In genomic region chr15:101228866-101229590, GRCm38 (mm10) we compare ENCODE assay signal across 10 mouse cellular contexts. TPM values are rescaled to one million over a fixed set of nuclear protein-coding genes. Genes with fewer than 3 reads are reported as not detected.
A peak's percentile ranks its signal among the peaks of the same experiment; 100 is the strongest.
DNase-seq lines count a peak whose midpoint lies in the region; ATAC-seq and TF ChIP-seq lines count a peak whose summit lies in the region.
"Had no signal": no experiment of that assay in that cellular context is flagged by ENCODE, and none has a peak within 500 bp of the region (broad histone marks: within the 10 kb centered on the region; RNA-seq: fewer than 3 reads in every experiment).

No protein-coding gene starts in this region.

- H3K27me3 ChIP-seq in stomach, embryonic 15.5 days (replicated peaks), result no peaks in the 10 kb centered on the region

- H3K4me2 ChIP-seq in stomach, embryonic 15.5 days, result no peak overlapping the region

- TF ChIP-seq POLR2A in lung, adult 2 months (IDR thresholded peaks at IDR 0.05; ENCODE audit: borderline replicate concordance, extremely low read depth, low read depth, low read length), result no peak

- DNase-seq in adrenal gland, adult 2 months, result peak; percentile 86
- no peak for DNase-seq in adrenal gland, adult 18-20 months (ENCODE audit: low spot score in 2 of 2)
- peak; percentile 20 for DNase-seq in lung, adult 2 months
- no peak for DNase-seq in lung, postnatal 25 days (ENCODE audit: low spot score)
- DNase-seq in heart, postnatal 14 days, result peak; percentile 67 to 72
- DNase-seq in cerebellum, postnatal 10 days, result no peak
- DNase-seq: cerebellum, adult 9-10 months; midbrain, embryonic 14.5 days had no signal

- TF ChIP-seq CTCF in lung, adult 2 months (IDR thresholded peaks at IDR 0.05; ENCODE audit: insufficient read depth, low read length), result no peak

- H3K9ac ChIP-seq in stomach, embryonic 15.5 days, result no peak overlapping the region

- peak overlapping the region; percentile 92 for H3K27ac ChIP-seq in stomach, embryonic 15.5 days

- ATAC-seq in stomach, embryonic 15.5 days (ENCODE audit: insufficient read depth, low FRiP score, low read depth), result no peak
- no peak for ATAC-seq in erythroid progenitor cell, adult 5-6 weeks (replicated peaks; ENCODE audit: low FRiP score, poor library complexity, severe bottlenecking)

- H3K4me3 ChIP-seq in lung, adult 2 months (replicated peaks; ENCODE audit: extremely low read depth, low read depth, low read length), result no peak overlapping the region
- H3K4me3 ChIP-seq in stomach, embryonic 15.5 days (replicated peaks), result no peak overlapping the region

- 60% methylated on average over 21 of the region's 21 CpGs for WGBS in lung, adult 2 months
- 68% methylated on average over 21 of the region's 21 CpGs for WGBS in stomach, embryonic 15.5 days

- H3K36me3 ChIP-seq in stomach, embryonic 15.5 days, result peaks cover 22% of the 10 kb centered on the region

- intact Hi-C loops in heart, postnatal 14 days (cut with DNase I), result no loop called here

- no peaks in the 10 kb centered on the region for H3K9me3 ChIP-seq in stomach, embryonic 15.5 days

- peaks cover 27% of the 10 kb centered on the region for H3K4me1 ChIP-seq in lung, adult 2 months (ENCODE audit: control insufficient read depth, insufficient read depth, low read length)
- H3K4me1 ChIP-seq in stomach, embryonic 15.5 days, result peaks cover 51% of the 10 kb centered on the region

RNA-seq across cellular contexts. Expression of gene Grasp, which starts 5.0 kb away (rescaled TPM):
- total RNA-seq in adrenal gland, adult 2 months (2021), result 10 to 100 TPM; 16.4 to 21.0 TPM
- polyA plus RNA-seq in adrenal gland, adult 2 months (2012; rRNA removed), result 53.0 and 60.3 TPM in 2 replicates
- 10 to 100 TPM; 16.3 to 19.8 TPM for total RNA-seq in adrenal gland, adult 18-20 months (2021)
- 36.6 and 58.8 TPM in 2 replicates for polyA plus RNA-seq in lung, adult 2 months (2012; rRNA removed)
- total RNA-seq in heart, postnatal 14 days (2021), result 10 to 100 TPM; 12.9 to 14.0 TPM
- 6.0 and 7.3 TPM in 2 replicates for polyA plus RNA-seq in stomach, embryonic 15.5 days (2015; fragmentation: Nextera tagmentation; extraction: Ambion mirVana)
- total RNA-seq in erythroid progenitor cell, adult 5-6 weeks (2015; ENCODE audit: low replicate concordance), result not detected in 2 replicates
- not detected in 2 replicates for total RNA-seq in erythroid progenitor cell, adult 5-6 weeks (2017; ENCODE audit: low replicate concordance)

RNA-seq across cellular contexts. Expression of gene Nr4a1, which starts 25.0 kb away (rescaled TPM):
- total RNA-seq in adrenal gland, adult 2 months (2021), result 100 to 1,000 TPM; 560 to 565 TPM
- 162 and 415 TPM in 2 replicates for polyA plus RNA-seq in adrenal gland, adult 2 months (2012; rRNA removed)
- 100 to 1,000 TPM; 275 to 349 TPM for total RNA-seq in adrenal gland, adult 18-20 months (2021)
- 40.0 and 43.4 TPM in 2 replicates for polyA plus RNA-seq in lung, adult 2 months (2012; rRNA removed)
- 10 to 100 TPM; 14.0 to 63.1 TPM for total RNA-seq in heart, postnatal 14 days (2021)
- polyA plus RNA-seq in stomach, embryonic 15.5 days (2015; fragmentation: Nextera tagmentation; extraction: Ambion mirVana), result 10.6 and 11.2 TPM in 2 replicates
- 2.9 and 5.0 TPM in 2 replicates for total RNA-seq in erythroid progenitor cell, adult 5-6 weeks (2015; ENCODE audit: low replicate concordance)
- total RNA-seq in erythroid progenitor cell, adult 5-6 weeks (2017; ENCODE audit: low replicate concordance), result 1.0 and 9.4 TPM in 2 replicates

RNA-seq across cellular contexts. Expression of gene Atg101, which starts 55.0 kb away (rescaled TPM):
- 10 to 100 TPM; 38.6 to 58.8 TPM for total RNA-seq in adrenal gland, adult 2 months (2021)
- 31.9 and 35.4 TPM in 2 replicates for polyA plus RNA-seq in adrenal gland, adult 2 months (2012; rRNA removed)
- total RNA-seq in adrenal gland, adult 18-20 months (2021), result 10 to 100 TPM; 60.5 to 64.0 TPM
- polyA plus RNA-seq in lung, adult 2 months (2012; rRNA removed), result 36.1 and 38.6 TPM in 2 replicates
- 10 to 100 TPM; 24.7 to 25.5 TPM for total RNA-seq in heart, postnatal 14 days (2021)
- polyA plus RNA-seq in stomach, embryonic 15.5 days (2015; fragmentation: Nextera tagmentation; extraction: Ambion mirVana), result 66.0 and 66.4 TPM in 2 replicates
- total RNA-seq in erythroid progenitor cell, adult 5-6 weeks (2015; ENCODE audit: low replicate concordance), result 1.4 TPM in 1 of 2 replicates, not detected in the other
- 5.8 and 11.4 TPM in 2 replicates for total RNA-seq in erythroid progenitor cell, adult 5-6 weeks (2017; ENCODE audit: low replicate concordance)

RNA-seq across cellular contexts. Expression of gene Acvr1b, which starts 55.2 kb away (rescaled TPM):
- total RNA-seq in adrenal gland, adult 2 months (2021), result 10 to 100 TPM in 1 of 2 experiments, 1 to 10 TPM in 1; 5.2 to 10.0 TPM
- 10.1 and 11.2 TPM in 2 replicates for polyA plus RNA-seq in adrenal gland, adult 2 months (2012; rRNA removed)
- total RNA-seq in adrenal gland, adult 18-20 months (2021), result 1 to 10 TPM; 5.8 to 5.9 TPM
- 45.8 and 57.2 TPM in 2 replicates for polyA plus RNA-seq in lung, adult 2 months (2012; rRNA removed)
- 10 to 100 TPM; 14.5 to 14.7 TPM for total RNA-seq in heart, postnatal 14 days (2021)
- polyA plus RNA-seq in stomach, embryonic 15.5 days (2015; fragmentation: Nextera tagmentation; extraction: Ambion mirVana), result 8.9 and 9.9 TPM in 2 replicates
- total RNA-seq in erythroid progenitor cell, adult 5-6 weeks (2015; ENCODE audit: low replicate concordance), result 0.84 and 1.8 TPM in 2 replicates
- 1.2 and 1.4 TPM in 2 replicates for total RNA-seq in erythroid progenitor cell, adult 5-6 weeks (2017; ENCODE audit: low replicate concordance)

Comparison
In these comparisons a context has a peak if more than half of its experiments do, and no peak if none do; other contexts are left out.
1. DNase-seq: peak in adrenal gland, adult 2 months (single experiment), lung, adult 2 months (single experiment) and heart, postnatal 14 days (2 of 2); none in adrenal gland, adult 18-20 months (0 of 2), lung, postnatal 25 days (single experiment) and cerebellum, postnatal 10 days (0 of 2).
2. RNA of gene Grasp, which starts 5.0 kb away (total RNA-seq): 16.4 to 21.0 TPM in adrenal gland, adult 2 months, 16.3 to 19.8 TPM in adrenal gland, adult 18-20 months and 12.9 to 14.0 TPM in heart, postnatal 14 days; not detected in erythroid progenitor cell, adult 5-6 weeks; every median in the first group is over 10 times any median in the second.
3. RNA of gene Nr4a1, which starts 25.0 kb away (total RNA-seq): 560 to 565 TPM in adrenal gland, adult 2 months and 275 to 349 TPM in adrenal gland, adult 18-20 months; 14.0 to 63.1 TPM in heart, postnatal 14 days and 1.0 to 9.4 TPM in erythroid progenitor cell, adult 5-6 weeks; every median in the first group is over 4 times any median in the second.